ENCODE assay signal across 16 mouse cellular contexts in the genomic region with DNA sequence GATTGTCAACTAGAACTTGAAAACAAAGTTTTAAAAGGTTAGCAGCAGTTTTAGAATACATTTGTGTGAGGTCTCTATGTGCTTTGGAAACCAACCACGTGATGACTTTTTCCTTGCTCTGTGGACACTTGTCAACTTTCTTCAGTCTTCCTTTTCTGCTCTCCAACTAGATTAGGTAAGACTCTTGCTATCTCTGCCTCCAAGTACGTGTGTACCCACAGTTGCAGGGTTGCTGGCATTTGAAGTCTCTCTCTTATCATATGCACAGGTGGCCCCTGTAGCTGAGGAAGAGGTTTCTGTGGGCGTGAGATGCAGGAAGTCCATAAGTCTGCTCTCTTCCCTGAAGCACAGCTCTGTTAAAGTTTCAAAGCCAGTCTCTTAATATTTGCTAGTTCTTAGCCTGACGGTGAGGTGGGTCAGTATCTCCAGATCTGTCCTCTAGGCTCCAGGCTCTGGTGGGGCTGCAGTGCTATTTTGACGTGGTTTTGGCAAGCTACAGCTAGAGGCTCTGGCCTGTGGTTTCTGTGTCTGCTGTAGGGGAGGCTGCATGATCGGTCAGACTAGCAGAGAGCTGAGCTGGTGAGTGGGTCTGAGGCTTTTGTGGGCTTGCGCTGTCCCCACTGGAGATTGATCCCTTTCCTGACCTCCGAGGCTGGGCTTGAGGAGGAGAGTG. TPM values are rescaled to one million over a fixed set of nuclear protein-coding genes. Genes with fewer than 3 reads are reported as not detected.
DNase-seq lines count a peak whose midpoint lies in the region; ATAC-seq lines count a peak whose summit lies in the region.
"Had no signal": no experiment of that assay in that cellular context is flagged by ENCODE, and none has a peak within 500 bp of the region (broad histone marks: within the 10 kb centered on the region; RNA-seq: fewer than 3 reads in every experiment).

No protein-coding gene starts in this region.

- no peaks in the 10 kb centered on the region for H3K9me3 ChIP-seq in megakaryocyte, embryonic 14.5 days
- H3K9me3 ChIP-seq: embryonic facial prominence, embryonic 15.5 days; midbrain, embryonic 12.5 days; neural tube, embryonic 13.5 days had no signal

- peaks cover 84% of the 10 kb centered on the region for H3K36me3 ChIP-seq in megakaryocyte, embryonic 14.5 days (replicated peaks; ENCODE audit: low read length)

- peak; percentile 89 for ATAC-seq in inflammation-experienced regulatory T-cells, adult 6 months
- ATAC-seq: hindbrain, embryonic 16.5 days had no signal

- H3K4me3 ChIP-seq in megakaryocyte, embryonic 14.5 days (replicated peaks) = peak overlapping the region; percentile 12
- H3K4me3 ChIP-seq: embryonic facial prominence, embryonic 15.5 days; midbrain, embryonic 12.5 days; neural tube, embryonic 13.5 days had no signal

- H3K27me3 ChIP-seq in megakaryocyte, embryonic 14.5 days (replicated peaks) = no peaks in the 10 kb centered on the region
- H3K27me3 ChIP-seq: embryonic facial prominence, embryonic 15.5 days; midbrain, embryonic 12.5 days; neural tube, embryonic 13.5 days had no signal

- H3K4me1 ChIP-seq in megakaryocyte, embryonic 14.5 days = peaks cover 67% of the 10 kb centered on the region
- H3K4me1 ChIP-seq: embryonic facial prominence, embryonic 15.5 days; midbrain, embryonic 12.5 days; neural tube, embryonic 13.5 days had no signal

- intact Hi-C loops in gastrocnemius, postnatal 36 days (cut with DNase I) = no loop called here

- peak; percentile 11 for DNase-seq in spleen, adult 12 weeks (ENCODE audit: low spot score)
- DNase-seq in spleen, adult 18-20 months = no peak
- DNase-seq in gastrocnemius, postnatal 25 days = no peak
- no peak for DNase-seq in gastrocnemius, postnatal 36 days
- no peak for DNase-seq in left cerebral cortex, adult 9 months (ENCODE audit: low spot score in 2 of 2)
- no peak for DNase-seq in heart, adult 18-20 months
- DNase-seq: adrenal gland, postnatal 36 days; cerebellum, adult 8-10 months; kidney, postnatal 14 days; lung, adult 18-20 months had no signal

RNA-seq across cellular contexts. Expression of gene Taco1, which starts 8.9 kb away (rescaled TPM):
- 10 to 100 TPM in 2 of 3 experiments, 1 to 10 TPM in 1; 7.7 to 14.5 (median 13.3) TPM for polyA plus RNA-seq in inflammation-experienced regulatory T-cells, adult 6 months (2017; shearing (Covaris generic))
- 2.7 and 3.8 TPM in 2 replicates for polyA plus RNA-seq in megakaryocyte, embryonic 14.5 days (2012; ENCODE audit: insufficient read depth, low replicate concordance)
- total RNA-seq in gastrocnemius, postnatal 25 days (2021) = 10 to 100 TPM; 42.1 to 44.3 TPM
- 10 to 100 TPM; 37.6 to 42.7 TPM for total RNA-seq in gastrocnemius, postnatal 36 days (2021)
- total RNA-seq in heart, adult 18-20 months (2021) = 10 to 100 TPM; 65.6 to 68.9 TPM

RNA-seq across cellular contexts. Expression of gene Dcaf7, which starts 20.3 kb away (rescaled TPM):
- 10 to 100 TPM; 18.5 to 25.5 (median 22.3) TPM for polyA plus RNA-seq in inflammation-experienced regulatory T-cells, adult 6 months (2017; shearing (Covaris generic))
- polyA plus RNA-seq in megakaryocyte, embryonic 14.5 days (2012; ENCODE audit: insufficient read depth, low replicate concordance) = 1.7 and 5.8 TPM in 2 replicates
- total RNA-seq in gastrocnemius, postnatal 25 days (2021) = 10 to 100 TPM; 25.9 to 26.1 TPM
- total RNA-seq in gastrocnemius, postnatal 36 days (2021) = 10 to 100 TPM; 23.9 to 25.6 TPM
- total RNA-seq in heart, adult 18-20 months (2021) = 10 to 100 TPM; 40.0 to 41.6 TPM

RNA-seq across cellular contexts. Expression of gene Map3k3, which starts 27.5 kb away (rescaled TPM):
- polyA plus RNA-seq in inflammation-experienced regulatory T-cells, adult 6 months (2017; shearing (Covaris generic)) = 10 to 100 TPM; 11.5 to 33.4 (median 33.3) TPM
- 1.5 and 1.6 TPM in 2 replicates for polyA plus RNA-seq in megakaryocyte, embryonic 14.5 days (2012; ENCODE audit: insufficient read depth, low replicate concordance)
- 10 to 100 TPM; 18.5 to 20.8 TPM for total RNA-seq in gastrocnemius, postnatal 25 days (2021)
- total RNA-seq in gastrocnemius, postnatal 36 days (2021) = 10 to 100 TPM; 20.6 to 20.8 TPM
- total RNA-seq in heart, adult 18-20 months (2021) = 10 to 100 TPM; 35.0 to 37.3 TPM

RNA-seq across cellular contexts. Expression of gene Kcnh6, which starts 49.0 kb away (rescaled TPM):
- polyA plus RNA-seq in inflammation-experienced regulatory T-cells, adult 6 months (2017; shearing (Covaris generic)) = under 1 TPM in 1 of 3 experiments, not detected in 2; 0.16 TPM
- not detected in 2 replicates for polyA plus RNA-seq in megakaryocyte, embryonic 14.5 days (2012; ENCODE audit: insufficient read depth, low replicate concordance)
- not detected for total RNA-seq in gastrocnemius, postnatal 25 days (2021)
- total RNA-seq in gastrocnemius, postnatal 36 days (2021) = not detected
- total RNA-seq in heart, adult 18-20 months (2021) = under 1 TPM in 1 of 2 experiments, not detected in 1; 0.15 TPM
